8 mouse cellular contexts compared by ENCODE assay signal in genomic region chr7:139484206-139484955, GRCm38 (mm10).
DNase-seq lines count a peak whose midpoint lies in the region; TF ChIP-seq lines count a peak whose summit lies in the region.

No protein-coding gene starts in this region.

- H3K27me3 ChIP-seq in cerebellum, adult 2 months (ENCODE audit: control insufficient read depth, insufficient read depth, low read length) = no peaks in the 10 kb centered on the region

- H3K4me3 ChIP-seq in cerebellum, adult 2 months (replicated peaks; ENCODE audit: insufficient read depth, low read depth, low read length) = no peak overlapping the region

- TF ChIP-seq POLR2A in cerebellum, adult 2 months (IDR thresholded peaks at IDR 0.05; ENCODE audit: borderline replicate concordance, insufficient read depth, low read length) = no peak

- no peak overlapping the region for H3K27ac ChIP-seq in cerebellum, adult 2 months (ENCODE audit: insufficient read depth, low read length)

- 48% methylated on average over 9 of the region's 9 CpGs for WGBS in cerebellum, adult 2 months

- peaks cover 23% of the 10 kb centered on the region for H3K4me1 ChIP-seq in cerebellum, adult 2 months (ENCODE audit: control insufficient read depth, insufficient read depth, low read length)

- DNase-seq in thymus, postnatal 0 days (ENCODE audit: low spot score) = peak; percentile 26
- DNase-seq in thymus, postnatal 25 days = no peak
- DNase-seq in cerebellum, adult 2 months = peak; percentile 68 to 73
- peak; percentile 31 to 51 for DNase-seq in frontal cortex, postnatal 14 days (ENCODE audit: low spot score in 2 of 2)
- DNase-seq in kidney, postnatal 25 days = peak; percentile 48 to 64
- peak; percentile 45 for DNase-seq in lung, postnatal 36 days
- DNase-seq in right cerebral cortex, postnatal 14 days = peak; percentile 55
- no peak for DNase-seq in urinary bladder, postnatal 4 days (ENCODE audit: low spot score in 2 of 2)

- TF ChIP-seq CTCF in cerebellum, adult 2 months (IDR thresholded peaks at IDR 0.05; ENCODE audit: borderline replicate concordance, insufficient read depth, low read depth, low read length) = peak; percentile 96

Comparison
In these comparisons a context has a peak if more than half of its experiments do, and no peak if none do; other contexts are left out.
1. DNase-seq: peak in thymus, postnatal 0 days (single experiment), cerebellum, adult 2 months (2 of 2), frontal cortex, postnatal 14 days (2 of 2), kidney, postnatal 25 days (2 of 2), lung, postnatal 36 days (single experiment) and right cerebral cortex, postnatal 14 days (single experiment); none in thymus, postnatal 25 days (single experiment) and urinary bladder, postnatal 4 days (0 of 2).